Mouse (Mus musculus) right cerebral cortex, adult 2 months (tissue): ENCODE data around the gene Tmed1.
"Not testable (repeated sequence)": the region's sequence is repeated elsewhere in the genome, so short reads cannot be mapped to it uniquely, and the experiment has no call there.

Experiments
- DNase-seq, 2 experiments: peaks; one replicate each; pipeline ENCODE4 v3.0.0; 2021 to 2022; ENCODE audit warnings: low spot score in 2 of 2

The Tmed1 gene

GRCm38 (mm10) chr9:21525937-21526633 lies 16.0 kb upstream of the Tmed1 start, which contains the start of gene AB124611:
AB124611 (plus strand) TSS chr9:21526176.
- DNase-seq: no peak

- no peak for DNase-seq
Observed at GRCm38 (mm10) chr9:21525142-21525936, 15.3 kb upstream of the Tmed1 start.

- not testable (repeated sequence) for DNase-seq
Observed at GRCm38 (mm10) chr9:21518690-21519089, 8.6 kb upstream of the Tmed1 start.

DNA sequence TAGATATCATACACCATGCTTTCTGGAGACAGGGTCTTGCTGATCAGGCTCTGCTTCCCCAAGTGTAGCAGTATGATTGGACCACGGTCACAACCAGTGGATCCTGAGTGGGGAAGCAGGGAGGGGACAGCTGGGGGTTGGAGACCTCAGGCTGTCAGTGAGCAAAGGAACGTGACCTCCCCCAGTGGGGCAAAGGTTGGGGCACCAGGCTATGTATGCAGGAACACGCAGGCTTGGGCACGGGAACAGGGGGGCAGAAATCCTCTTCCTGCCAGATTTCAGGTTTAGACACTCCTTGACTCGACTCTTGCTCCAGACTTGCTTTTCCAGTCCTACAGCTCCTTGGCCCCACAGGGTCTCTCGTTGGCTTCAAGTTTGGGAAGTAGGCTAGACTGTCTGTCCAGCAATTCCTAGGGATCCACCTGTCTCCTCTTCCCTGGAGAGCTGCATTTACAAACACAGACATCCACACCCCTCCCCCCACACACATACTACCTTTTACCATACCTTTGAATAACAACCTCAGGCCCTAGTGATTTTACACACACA lies 8.0 kb upstream of the Tmed1 start:
- DNase-seq: no peak

GRCm38 (mm10) chr9:21513466-21513865 lies 3.4 kb upstream of the Tmed1 start:
- no peak for DNase-seq

- no peak for DNase-seq
Observed at GRCm38 (mm10) chr9:21511052-21511451, 1.0 kb upstream of the Tmed1 start.

- no peak for DNase-seq
Observed at GRCm38 (mm10) chr9:21510689-21511015, 600 bp upstream of the Tmed1 start.

GRCm38 (mm10) chr9:21508871-21509404 lies 1.1 kb downstream of the Tmed1 start:
- no peak for DNase-seq

DNA sequence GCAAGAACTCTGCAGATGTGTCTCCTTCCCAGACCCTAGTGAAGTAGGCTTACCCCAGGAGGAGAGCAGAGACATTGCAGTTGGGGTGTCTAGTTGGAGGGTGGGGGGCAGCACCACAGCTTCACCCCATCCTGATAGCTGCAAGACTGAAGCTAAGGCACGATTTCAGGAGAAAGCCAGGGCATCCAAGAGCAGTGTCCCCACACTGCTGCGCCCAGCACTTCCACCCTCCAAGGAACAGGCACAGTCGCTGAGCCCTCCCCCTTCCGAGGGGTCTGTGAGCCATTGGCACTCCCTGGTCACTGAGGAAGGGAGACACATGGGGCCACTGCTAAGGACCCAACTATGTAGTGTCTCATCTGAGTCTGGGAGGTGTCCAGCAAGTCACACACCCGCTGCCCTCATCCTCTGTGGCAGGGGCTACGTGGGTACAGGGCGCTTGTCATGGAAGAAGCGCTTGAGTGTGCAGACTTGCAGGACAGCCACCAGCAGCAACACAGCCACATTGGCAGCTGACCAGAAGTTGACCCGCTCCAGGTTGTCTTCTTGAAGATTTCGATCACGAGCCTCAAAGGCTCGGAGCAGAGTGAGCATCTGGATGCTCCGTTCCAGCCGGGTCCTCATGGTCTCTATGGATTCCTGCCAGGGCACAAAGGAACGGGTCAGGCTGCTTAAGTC lies 2.2 kb downstream of the Tmed1 start:
- DNase-seq: no peak

DNA sequence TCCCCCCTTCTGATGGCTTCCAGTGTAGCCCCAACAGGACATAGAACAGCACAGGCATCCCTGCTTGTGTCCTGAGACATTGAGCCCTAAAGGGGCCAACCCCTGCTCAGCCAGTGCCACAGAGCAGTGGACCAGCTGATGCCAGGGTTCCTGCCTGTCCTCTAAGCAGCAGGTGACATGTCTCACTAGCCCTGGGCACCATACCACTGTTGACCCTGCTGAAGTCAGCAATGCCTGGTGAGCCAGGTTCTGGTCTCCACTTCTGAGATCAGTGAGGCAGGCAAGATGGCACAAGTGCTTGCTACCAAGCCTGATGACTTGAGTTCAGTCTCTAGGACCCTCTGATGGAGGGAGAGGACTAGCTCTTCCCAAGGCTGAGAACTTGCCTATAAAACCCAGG lies 4.3 kb downstream of the Tmed1 start:
- no peak for DNase-seq

- DNase-seq: no peak
Observed at GRCm38 (mm10) chr9:21503352-21503751, 6.7 kb downstream of the Tmed1 start.

DNA sequence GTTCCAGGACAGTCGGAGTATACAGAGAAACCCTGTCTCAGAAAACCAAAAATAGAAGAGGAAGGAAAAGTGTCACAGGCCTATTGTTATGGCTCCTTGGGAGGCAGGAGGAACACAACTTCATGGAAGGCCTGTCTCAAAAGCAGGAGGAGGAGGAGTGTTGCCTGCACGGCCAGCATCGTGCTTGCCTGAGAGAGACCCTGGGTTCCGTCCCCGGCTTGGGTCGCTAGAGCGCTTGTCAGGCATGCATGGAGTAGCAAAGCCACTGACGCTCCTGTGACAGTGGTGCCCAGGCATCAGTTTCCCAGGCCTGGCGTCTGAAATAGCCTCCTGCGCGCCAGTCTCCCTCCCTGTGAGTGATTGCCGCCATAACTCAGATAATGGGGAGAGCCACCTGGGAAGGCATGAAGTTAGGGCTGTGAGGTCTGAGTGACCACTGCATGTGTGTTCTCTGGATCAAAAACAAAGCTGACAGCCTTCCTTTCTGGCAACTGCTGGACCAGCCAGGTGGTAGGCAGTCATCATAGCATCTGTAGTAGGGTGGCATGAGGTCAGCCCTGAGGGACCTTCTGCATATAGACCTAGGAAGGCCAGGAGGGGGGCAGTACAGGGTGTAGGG lies 11.7 kb downstream of the Tmed1 start:
- no peak for DNase-seq

GRCm38 (mm10) chr9:21497664-21498063 lies 12.4 kb downstream of the Tmed1 start:
- no peak for DNase-seq

- DNase-seq: no peak
Observed at GRCm38 (mm10) chr9:21497050-21497542, 13.0 kb downstream of the Tmed1 start.

DNA sequence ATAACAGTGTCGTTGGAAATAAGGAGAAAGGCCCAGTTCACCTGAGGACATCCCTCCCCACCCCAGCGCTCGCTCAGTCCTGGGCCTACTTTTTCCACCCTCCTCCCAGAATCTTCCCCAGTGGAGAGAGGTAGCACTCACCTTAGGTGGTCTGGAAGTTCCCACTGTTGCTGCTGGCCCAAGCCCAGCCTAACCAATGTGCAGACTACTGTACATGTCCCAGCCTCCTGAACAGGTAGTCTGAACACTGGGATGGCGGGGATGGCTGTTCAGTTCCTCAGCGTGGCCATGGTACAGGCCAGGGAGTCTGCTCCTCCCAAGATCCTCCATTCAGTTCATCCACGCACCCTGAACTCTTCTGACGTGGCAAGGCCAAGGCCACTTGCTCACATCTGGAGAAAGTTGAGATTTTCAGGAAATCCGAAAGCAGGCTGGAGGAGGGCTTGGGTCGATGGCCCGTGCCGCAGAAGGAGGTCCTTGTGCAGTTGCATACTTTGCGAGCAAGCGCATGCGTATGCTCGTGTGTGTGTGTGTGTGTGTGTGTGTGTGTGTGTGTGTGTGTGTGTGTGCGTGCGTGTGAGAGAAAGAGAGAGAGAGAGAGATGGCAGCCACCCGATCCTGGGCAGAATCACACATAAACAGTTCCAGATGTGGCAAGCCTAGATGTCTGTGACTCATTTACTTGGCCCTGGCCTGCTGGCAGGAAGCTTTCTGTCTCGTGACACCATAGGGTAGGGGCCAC lies 13.6 kb downstream of the Tmed1 start:
- DNase-seq: no peak

GRCm38 (mm10) chr9:21494726-21495125 lies 15.3 kb downstream of the Tmed1 start:
- peak; percentile 44 to 54 for DNase-seq

- no peak for DNase-seq
Observed at GRCm38 (mm10) chr9:21493907-21494306, 16.1 kb downstream of the Tmed1 start.

DNA sequence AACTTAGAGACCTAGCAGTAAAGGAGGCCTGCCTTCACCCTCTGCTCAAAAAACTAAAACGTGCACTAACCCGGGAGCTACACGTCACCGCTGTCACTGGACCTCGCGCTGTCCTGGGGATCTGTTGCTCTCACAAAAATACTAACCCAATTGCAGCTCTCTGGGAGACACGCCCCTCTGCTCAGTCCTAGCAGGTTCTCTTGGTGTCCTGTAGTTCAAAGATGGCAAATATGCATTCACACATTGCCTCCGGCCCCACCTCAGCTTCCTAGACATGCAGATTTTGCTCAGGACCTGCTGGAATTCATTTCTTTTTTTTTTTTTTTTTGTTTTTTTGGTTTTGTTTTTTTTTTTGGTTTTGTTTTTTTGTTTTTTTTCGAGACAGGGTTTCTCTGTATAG lies 19.4 kb downstream of the Tmed1 start:
- no peak for DNase-seq

DNA sequence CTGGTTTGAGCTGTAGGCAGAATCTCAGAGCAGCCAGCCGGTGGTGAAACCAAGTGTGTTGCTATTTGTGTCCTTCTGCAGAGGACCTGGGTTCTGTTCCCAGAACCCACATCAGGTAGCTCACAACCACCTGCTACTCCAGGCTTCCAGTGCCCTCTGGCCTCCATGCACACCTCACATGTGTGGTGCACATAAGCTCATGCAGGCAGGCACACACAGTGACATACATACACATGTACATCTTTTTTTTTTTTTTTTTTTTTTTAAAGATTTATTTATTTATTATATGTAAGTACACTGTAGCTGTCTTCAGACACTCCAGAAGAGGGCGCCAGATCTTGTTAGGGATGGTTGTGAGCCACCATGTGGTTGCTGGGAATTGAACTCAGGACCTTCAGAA lies 21.8 kb downstream of the Tmed1 start:
- DNase-seq: not testable (repeated sequence)

- no peak for DNase-seq
Observed at GRCm38 (mm10) chr9:21484065-21484464, 26.0 kb downstream of the Tmed1 start.

GRCm38 (mm10) chr9:21477707-21478106 lies 32.3 kb downstream of the Tmed1 start:
- no peak for DNase-seq
